Mouse (Mus musculus) kidney, embryonic 16.5 days (tissue): Measurements from ENCODE around the gene Ccdc141. TPM values are rescaled to one million over a fixed set of nuclear protein-coding genes. Genes with fewer than 3 reads are reported as not detected.

Source experiments
- ATAC-seq: fragments of 200-750 bp; cut with Nextera tagmentation; 2 replicates; pipeline ENCODE4 v1.8.0; 2017; ENCODE audit warnings: moderate TSS enrichment; ENCODE audit not compliant: low FRiP score, low TSS enrichment
- H3K27ac ChIP-seq: fragments of 300-500 bp; sonication (generic); 2 replicates; pipeline ENCODE4 v1.5.1; 2014; ENCODE audit warnings: low read length
- H3K27me3 ChIP-seq: fragments of 300-500 bp; sonication (generic); 2 replicates; pipeline ENCODE4 v1.6.1; 2014; ENCODE audit warnings: low read length, control low read depth, mixed read lengths; ENCODE audit not compliant: insufficient read depth
- H3K36me3 ChIP-seq: fragments of 300-500 bp; sonication (generic); 2 replicates; pipeline ENCODE4 v1.6.1; 2014; ENCODE audit warnings: low read length, control low read depth, mixed read lengths; ENCODE audit not compliant: insufficient read depth
- H3K4me1 ChIP-seq: fragments of 300-500 bp; sonication (generic); 2 replicates; pipeline ENCODE4 v1.6.1; 2014; ENCODE audit warnings: low read length, control low read depth, mixed read lengths; ENCODE audit not compliant: insufficient read depth
- H3K4me2 ChIP-seq: fragments of 300-500 bp; sonication (generic); replicated peaks from 2 replicates; pipeline ENCODE4 v1.6.1; 2014; ENCODE audit warnings: low read depth, low read length
- H3K4me3 ChIP-seq: fragments of 300-500 bp; sonication (generic); 2 replicates; pipeline ENCODE4 v1.5.1; 2014; ENCODE audit warnings: mild to moderate bottlenecking, low read length
- H3K9ac ChIP-seq: fragments of 300-500 bp; sonication (generic); replicated peaks from 2 replicates; pipeline ENCODE4 v1.6.1; 2014; ENCODE audit warnings: low read length
- H3K9me3 ChIP-seq: fragments of 300-500 bp; sonication (generic); 2 replicates; pipeline ENCODE4 v1.6.1; 2016; ENCODE audit warnings: low read length, control low read depth
- WGBS: fragments of 180-500 bp; shearing (Covaris S2); extraction: QIAGEN DNeasy Blood & Tissue Kit; methylation state at CpG from one replicate; pipeline ENCODE4 v1.1.7; 2014; 5-methylcytosine and 5-hydroxymethylcytosine counted together
- polyA plus RNA-seq: library from polyadenylated mRNA; unstranded; fragments of >200 nt; fragmentation: Nextera tagmentation; extraction: Ambion mirVana; gene quantifications from 2 replicates; pipeline ENCODE4 v1.2.1, GENCODE M21; 2015

Gene Ccdc141
- polyA plus RNA-seq, 1 experiment from 2014 or later, result 10.6 TPM

DNA sequence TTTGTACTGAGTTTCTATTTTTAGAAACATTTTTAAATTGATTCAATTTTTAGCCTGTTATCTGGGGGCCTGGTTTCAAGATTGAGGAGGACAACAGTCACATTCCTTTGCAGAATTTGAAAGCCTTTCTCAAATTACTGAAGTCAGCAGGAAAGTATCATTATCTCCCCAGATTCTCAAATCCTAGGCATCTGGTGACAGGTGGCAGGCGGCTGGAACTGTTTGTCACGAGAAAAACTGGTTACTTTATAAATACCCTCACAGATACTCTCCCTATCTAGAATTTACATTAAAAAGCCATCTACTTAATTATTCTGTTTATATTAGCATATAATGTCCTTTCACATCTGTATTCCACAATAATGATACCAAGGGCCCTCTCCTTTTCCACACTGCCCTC lies 56.1 kb downstream of the Ccdc141 start:
- Histone ChIP-seq H3K27ac (no peak overlapping the region), H3K4me2 (no peak overlapping the region), H3K9ac (no peak overlapping the region), H3K36me3 (no peaks in the 10 kb centered on the region), H3K4me1 (0 out of 2 replicates have a peak, but pooled peaks cover 6% of the 10 kb centered on the region), H3K27me3 (no peaks in the 10 kb centered on the region), H3K9me3 (no peaks in the 10 kb centered on the region), H3K4me3 (no peak overlapping the region)
- no peak for ATAC-seq
- WGBS, result 54% methylated on average over 2 of the region's 2 CpGs

DNA sequence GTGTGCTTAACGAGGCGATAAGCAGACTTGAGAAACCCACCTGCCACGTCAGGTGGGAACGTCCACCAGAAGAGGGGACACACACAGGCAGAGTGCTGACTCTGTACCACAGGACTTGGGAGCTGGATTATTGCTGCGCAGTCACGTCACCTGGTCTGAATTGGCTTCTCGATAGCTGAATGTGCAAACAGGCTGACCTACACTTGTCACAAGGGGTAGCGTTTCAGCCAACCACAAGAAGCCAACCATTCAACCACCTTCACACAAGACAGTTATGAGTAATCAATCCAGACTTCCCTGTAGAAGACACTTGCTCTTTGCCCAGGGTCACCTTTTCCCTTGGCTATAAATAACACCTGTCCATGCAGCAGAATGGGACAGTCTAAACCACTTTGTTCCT lies 56.6 kb downstream of the Ccdc141 start:
- Histone ChIP-seq H3K27me3 (no peaks in the 10 kb centered on the region), H3K9me3 (no peaks in the 10 kb centered on the region), H3K4me1 (0 out of 2 replicates have a peak, but pooled peaks cover 6% of the 10 kb centered on the region), H3K9ac (no peak overlapping the region), H3K4me3 (no peak overlapping the region), H3K27ac (no peak overlapping the region), H3K36me3 (no peaks in the 10 kb centered on the region), H3K4me2 (no peak overlapping the region)
- peak; percentile 19; the same call in 1 of the 2 replicates for ATAC-seq
- WGBS, result 62% methylated on average over 8 of the region's 8 CpGs

- H3K27me3 ChIP-seq, result no peaks in the 10 kb centered on the region
- ATAC-seq, result no peak
- no peak overlapping the region for H3K4me2 ChIP-seq
- 0 out of 2 replicates have a peak, but pooled peaks cover 6% of the 10 kb centered on the region for H3K4me1 ChIP-seq
- H3K9me3 ChIP-seq, result no peaks in the 10 kb centered on the region
- WGBS, result 91% methylated on average over 5 of the region's 5 CpGs
- no peak overlapping the region for H3K9ac ChIP-seq
- no peak overlapping the region for H3K4me3 ChIP-seq
- H3K27ac ChIP-seq, result no peak overlapping the region
- no peaks in the 10 kb centered on the region for H3K36me3 ChIP-seq
Measured at GRCm38 (mm10) chr2:77113026-77113425, 57.4 kb downstream of the Ccdc141 start.

DNA sequence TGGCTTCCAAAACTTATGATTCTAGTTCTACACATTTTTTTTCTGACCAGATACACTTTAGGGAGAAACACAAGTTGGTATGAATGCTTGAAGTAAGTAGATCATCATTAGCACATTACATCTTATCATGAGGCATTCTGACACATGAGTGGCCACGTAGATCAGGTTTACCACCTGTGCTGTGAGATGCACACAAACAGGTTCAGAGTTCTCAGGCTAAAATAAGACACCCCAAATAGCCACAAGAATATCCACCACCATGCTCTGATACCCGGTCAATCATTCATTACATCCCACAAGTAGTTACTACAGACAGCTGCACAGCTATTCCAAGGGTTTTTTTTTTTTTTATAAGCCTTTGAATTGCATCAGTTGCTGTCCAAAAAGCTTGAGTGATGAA lies 59.3 kb downstream of the Ccdc141 start:
- H3K4me2 ChIP-seq, result no peak overlapping the region
- WGBS, result 78% methylated on average over 2 of the region's 2 CpGs
- no peak overlapping the region for H3K27ac ChIP-seq
- H3K4me3 ChIP-seq, result no peak overlapping the region
- ATAC-seq, result no peak
- H3K27me3 ChIP-seq, result no peaks in the 10 kb centered on the region
- H3K9ac ChIP-seq, result no peak overlapping the region
- H3K9me3 ChIP-seq, result no peaks in the 10 kb centered on the region
- no peaks in the 10 kb centered on the region for H3K36me3 ChIP-seq
- H3K4me1 ChIP-seq, result 0 out of 2 replicates have a peak, but pooled peaks cover 6% of the 10 kb centered on the region

DNA sequence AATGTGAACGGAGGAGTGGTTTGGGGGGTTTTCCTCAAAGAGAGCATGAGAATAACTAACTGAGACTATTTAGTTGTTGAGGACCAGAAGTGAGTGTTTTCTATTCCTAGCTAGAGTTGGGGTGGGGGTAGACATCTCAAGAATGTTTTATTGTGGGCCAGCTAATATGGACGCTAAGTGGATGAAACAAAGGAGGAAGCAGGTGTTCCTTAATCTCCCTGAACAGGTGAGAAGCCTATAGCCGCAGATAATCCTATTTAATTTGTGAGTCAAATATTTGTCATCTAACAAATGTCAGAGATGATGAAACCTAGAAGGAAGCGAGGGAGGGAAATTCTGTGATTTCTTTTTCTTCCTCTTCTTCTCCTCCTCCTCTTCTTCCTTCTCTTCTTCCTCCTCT lies 60.1 kb downstream of the Ccdc141 start:
- no peak overlapping the region for H3K4me3 ChIP-seq
- H3K36me3 ChIP-seq, result no peaks in the 10 kb centered on the region
- H3K9ac ChIP-seq, result no peak overlapping the region
- ATAC-seq, result no peak
- no peaks in the 10 kb centered on the region for H3K27me3 ChIP-seq
- 0 out of 2 replicates have a peak, but pooled peaks cover 6% of the 10 kb centered on the region for H3K4me1 ChIP-seq
- no peaks in the 10 kb centered on the region for H3K9me3 ChIP-seq
- no peak overlapping the region for H3K4me2 ChIP-seq
- 90% methylated on average over 4 of the region's 4 CpGs for WGBS
- no peak overlapping the region for H3K27ac ChIP-seq

DNA sequence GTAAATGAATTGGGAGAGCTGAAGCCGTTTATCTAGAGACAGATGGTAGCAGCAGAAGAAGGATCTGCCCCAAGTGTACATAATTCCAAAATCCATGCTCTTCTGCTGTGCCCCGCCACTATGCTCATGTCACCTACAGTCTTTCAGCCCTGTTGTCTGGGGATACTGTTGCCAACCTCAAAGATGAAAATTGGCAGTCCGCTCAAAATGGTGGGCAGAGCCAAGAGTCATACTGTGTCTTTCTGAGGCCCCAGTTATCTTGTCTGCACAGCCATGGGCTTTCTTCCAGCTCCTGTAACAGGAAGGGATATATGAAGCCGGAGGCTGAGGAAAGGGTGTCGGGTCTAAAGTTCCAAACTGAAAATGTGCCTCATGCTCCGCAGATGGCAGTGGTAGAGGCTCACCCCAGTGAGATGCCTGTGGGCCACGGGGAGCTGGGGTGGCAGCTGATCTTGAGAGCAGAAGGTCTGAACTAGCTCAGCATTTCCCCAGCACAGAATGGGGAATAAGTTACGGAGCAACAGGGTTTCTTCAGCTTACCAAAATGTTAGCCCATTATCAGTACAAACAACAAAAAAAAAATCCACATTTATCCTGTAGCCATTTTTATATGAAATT lies 60.8 kb downstream of the Ccdc141 start:
- Histone ChIP-seq H3K4me3 (no peak overlapping the region), H3K4me1 (0 out of 2 replicates have a peak, but pooled peaks cover 6% of the 10 kb centered on the region), H3K27ac (no peak overlapping the region), H3K27me3 (no peaks in the 10 kb centered on the region), H3K9me3 (no peaks in the 10 kb centered on the region), H3K36me3 (no peaks in the 10 kb centered on the region), H3K9ac (no peak overlapping the region), H3K4me2 (no peak overlapping the region)
- no peak for ATAC-seq
- 84% methylated on average over 8 of the region's 8 CpGs for WGBS

DNA sequence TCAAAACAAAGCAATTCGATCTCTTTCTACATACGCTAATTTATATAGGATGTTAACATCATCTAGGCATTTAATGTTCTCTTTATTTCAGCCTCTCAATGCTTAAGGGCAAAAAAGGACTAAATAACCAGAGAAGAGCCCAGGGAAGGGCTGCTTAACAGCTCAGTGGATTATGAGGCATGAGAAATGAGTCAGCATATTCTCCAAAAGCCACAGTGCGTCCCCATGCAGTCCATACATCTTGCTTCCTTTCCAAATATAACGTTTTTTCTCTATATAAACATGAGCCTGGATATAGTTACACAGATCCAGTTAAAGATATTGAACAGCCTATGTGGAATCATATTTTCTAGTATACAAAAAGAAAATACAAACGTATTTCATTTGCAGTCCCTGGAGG lies 61.9 kb downstream of the Ccdc141 start:
- no peak overlapping the region for H3K27ac ChIP-seq
- WGBS, result 79% methylated on average over 5 of the region's 5 CpGs
- ATAC-seq, result no peak
- H3K4me2 ChIP-seq, result no peak overlapping the region
- H3K4me1 ChIP-seq, result 0 out of 2 replicates have a peak, but pooled peaks cover under 1% of the 10 kb centered on the region
- H3K36me3 ChIP-seq, result no peaks in the 10 kb centered on the region
- no peaks in the 10 kb centered on the region for H3K27me3 ChIP-seq
- H3K9ac ChIP-seq, result no peak overlapping the region
- H3K4me3 ChIP-seq, result no peak overlapping the region
- no peaks in the 10 kb centered on the region for H3K9me3 ChIP-seq

DNA sequence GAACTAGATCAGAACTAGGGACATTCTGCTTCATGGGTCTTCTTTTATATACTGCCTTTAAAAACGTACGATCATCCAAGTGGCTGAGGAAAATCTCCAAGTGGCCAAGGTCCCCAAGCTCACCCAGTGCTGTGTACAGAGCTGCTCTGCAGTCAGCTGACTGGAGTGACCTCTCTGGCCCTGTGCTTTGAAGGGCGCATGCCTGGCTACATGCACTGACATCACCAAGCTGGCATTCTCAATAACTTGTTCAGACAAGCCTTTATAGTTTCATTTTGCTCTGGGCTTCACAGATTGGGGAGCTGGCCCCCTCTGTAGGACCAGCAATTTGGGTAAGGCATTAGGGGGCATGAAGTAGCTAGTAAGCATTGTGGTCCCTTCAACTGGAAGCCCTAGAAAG lies 64.3 kb downstream of the Ccdc141 start:
- 89% methylated on average over 3 of the region's 3 CpGs for WGBS

DNA sequence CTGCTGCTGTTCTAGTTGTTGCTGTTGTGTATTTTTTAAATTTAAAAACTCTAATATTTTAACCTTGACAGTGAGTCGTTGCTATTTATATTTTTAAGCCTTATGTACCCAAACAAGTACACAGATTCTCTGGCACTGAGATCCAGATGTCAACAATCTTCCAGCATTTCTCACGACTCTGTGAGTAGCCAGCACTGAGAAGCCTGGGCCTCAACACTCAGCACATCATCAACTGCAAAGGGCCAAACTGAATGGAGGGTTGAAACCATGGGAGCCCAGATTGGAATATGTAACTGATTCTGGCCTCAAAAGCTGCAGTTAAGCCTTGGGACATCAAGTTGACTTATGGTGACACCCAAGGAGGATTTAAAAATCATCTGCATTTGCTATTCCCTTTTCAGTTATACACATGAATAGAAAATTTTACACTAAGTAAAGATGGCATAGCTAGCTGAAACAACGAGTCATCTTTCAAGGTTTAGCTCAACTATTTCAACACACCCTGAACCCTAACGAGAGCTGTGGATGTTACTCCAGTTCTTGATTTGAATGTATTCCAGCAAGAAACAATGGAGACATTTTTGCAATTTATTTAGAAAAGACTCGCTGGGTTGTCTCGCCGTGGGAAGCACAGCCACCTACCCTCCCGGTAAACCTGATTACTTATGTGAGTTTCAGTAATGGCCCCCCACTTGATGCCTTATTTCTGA lies 65.3 kb downstream of the Ccdc141 start:
- Histone ChIP-seq H3K9ac (no peak overlapping the region), H3K36me3 (no peaks in the 10 kb centered on the region), H3K27me3 (no peaks in the 10 kb centered on the region), H3K4me2 (no peak overlapping the region), H3K9me3 (no peaks in the 10 kb centered on the region), H3K4me1 (no peaks in the 10 kb centered on the region), H3K4me3 (no peak overlapping the region), H3K27ac (no peak overlapping the region)
- ATAC-seq, result no peak
- 86% methylated on average over 8 of the region's 8 CpGs for WGBS

More for the DNA sequence above, 64.3 kb downstream of the Ccdc141 start:
- H3K9ac ChIP-seq, result no peak overlapping the region
- no peaks in the 10 kb centered on the region for H3K9me3 ChIP-seq
- no peaks in the 10 kb centered on the region for H3K4me1 ChIP-seq
- no peak overlapping the region for H3K4me3 ChIP-seq
- H3K4me2 ChIP-seq, result no peak overlapping the region
- no peak for ATAC-seq
- no peaks in the 10 kb centered on the region for H3K36me3 ChIP-seq
- no peaks in the 10 kb centered on the region for H3K27me3 ChIP-seq
- no peak overlapping the region for H3K27ac ChIP-seq

GRCm38 (mm10) chr2:77102516-77102915 lies 67.9 kb downstream of the Ccdc141 start:
- 75% methylated on average over 5 of the region's 5 CpGs for WGBS
- Histone ChIP-seq H3K9me3 (no peaks in the 10 kb centered on the region), H3K9ac (no peak overlapping the region), H3K27ac (no peak overlapping the region), H3K4me3 (no peak overlapping the region), H3K4me1 (no peaks in the 10 kb centered on the region), H3K27me3 (no peaks in the 10 kb centered on the region), H3K4me2 (no peak overlapping the region), H3K36me3 (no peaks in the 10 kb centered on the region)
- ATAC-seq, result no peak
